Mouse (Mus musculus) T-cell, adult 2 months (primary cell): Measurements from ENCODE around the gene Psmd12.
"Not testable (repeated sequence)": the region's sequence is repeated elsewhere in the genome, so short reads cannot be mapped to it uniquely, and the experiment has no call there.

Experiments
- DNase-seq: peaks from one replicate; pipeline ENCODE4 v3.0.0; 2022; ENCODE audit warnings: low spot score

Psmd12 gene

GRCm38 (mm10) chr11:107462478-107462877, 16.8 kb upstream of the Psmd12 start:
- peak; percentile 44 for DNase-seq

- no peak for DNase-seq
Observed at GRCm38 (mm10) chr11:107463251-107463681, 16.0 kb upstream of the Psmd12 start.

DNA sequence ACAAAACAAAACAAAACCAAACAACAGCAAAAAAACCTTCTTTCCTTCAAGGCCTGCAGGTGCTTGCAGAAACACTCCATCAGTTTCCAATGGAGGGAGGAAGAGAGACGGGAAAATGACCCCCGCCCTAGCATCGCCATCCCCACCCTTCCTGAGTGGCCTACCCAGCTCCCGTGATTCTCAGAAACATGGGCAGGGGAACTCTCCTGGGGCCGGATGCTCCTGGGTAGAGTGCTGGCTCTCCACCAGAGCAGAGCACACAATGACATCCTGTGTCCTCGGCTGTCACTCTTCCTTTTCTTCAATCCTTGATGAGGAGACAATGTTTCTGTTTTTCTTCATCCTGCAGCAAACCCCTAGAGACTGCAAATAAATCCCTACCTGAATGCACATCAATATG, 15.1 kb upstream of the Psmd12 start:
- DNase-seq: peak; percentile 64

DNA sequence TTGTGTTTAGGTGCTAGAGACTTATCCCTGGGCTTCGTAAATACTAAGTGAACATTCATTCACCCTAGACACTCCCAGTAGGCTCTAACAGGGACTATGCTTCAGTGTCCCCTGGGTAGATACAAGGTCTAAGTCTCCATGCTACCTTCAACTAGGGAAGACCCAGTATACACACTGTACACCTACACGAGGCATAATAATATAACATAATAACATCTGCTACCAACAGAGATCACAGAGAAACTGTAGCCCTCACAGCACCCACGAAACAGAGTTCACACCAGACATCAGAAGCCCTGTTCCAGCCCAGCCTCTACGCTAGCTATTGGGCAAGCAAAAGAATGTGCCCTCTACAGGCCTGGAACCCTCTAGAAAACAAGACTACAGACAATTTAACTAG, 14.2 kb upstream of the Psmd12 start:
- DNase-seq: peak; percentile 47

DNA sequence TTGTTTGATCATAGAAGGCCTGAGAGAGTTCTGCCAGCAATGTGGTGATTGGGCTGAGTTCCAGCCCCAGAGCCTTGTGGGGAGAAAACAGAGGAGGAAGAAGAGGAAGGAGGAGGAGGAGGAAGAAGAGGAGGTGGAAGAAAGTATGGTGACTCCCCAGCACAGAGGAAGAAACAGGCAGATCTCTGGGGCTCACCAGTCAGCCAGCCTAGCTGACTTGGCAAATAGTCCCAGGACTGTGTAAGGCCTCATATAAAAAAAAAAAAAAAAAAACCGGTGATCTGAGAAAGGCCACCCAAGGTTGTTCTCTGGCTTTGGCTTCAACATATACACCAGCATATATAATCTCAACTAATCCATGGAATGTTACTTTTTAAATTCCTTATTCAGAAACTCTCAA, 13.3 kb upstream of the Psmd12 start:
- no peak for DNase-seq

DNA sequence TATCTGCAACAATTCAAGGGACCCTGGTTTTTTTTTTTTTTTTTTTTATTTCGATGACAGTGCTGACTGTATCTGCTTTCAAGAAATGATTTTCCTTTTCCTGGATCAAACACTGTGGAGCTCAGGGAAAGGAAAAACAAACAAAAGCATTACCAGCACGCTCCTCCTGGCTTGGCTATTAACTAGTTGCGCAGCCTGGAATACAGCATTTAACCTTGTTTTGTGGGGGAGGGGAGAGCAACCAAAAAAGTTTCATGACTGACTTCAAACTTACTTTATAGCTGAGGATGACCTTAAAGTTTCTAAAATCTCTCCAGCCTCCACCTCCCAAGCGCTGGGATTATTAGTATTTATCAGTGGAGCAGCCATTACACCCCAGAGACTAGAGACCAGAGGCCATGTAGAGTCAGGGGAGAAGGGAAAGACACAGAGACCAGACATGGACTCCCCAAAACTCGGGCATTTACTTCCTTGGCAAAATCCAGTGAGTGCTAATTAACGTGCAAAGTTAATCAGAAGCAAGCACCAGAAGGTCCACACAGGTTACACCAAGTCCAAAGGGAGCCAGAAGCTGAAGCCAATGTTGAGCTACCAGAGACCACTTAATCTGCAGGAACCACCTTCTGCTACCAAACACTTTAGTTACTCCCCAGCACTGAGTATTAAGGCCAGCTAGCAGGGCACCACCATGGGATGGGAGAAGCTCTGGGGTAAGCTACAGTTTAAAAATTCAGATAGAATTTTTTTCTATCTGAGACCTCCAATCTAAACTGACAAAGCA, 12.5 kb upstream of the Psmd12 start:
- DNase-seq: no peak

DNA sequence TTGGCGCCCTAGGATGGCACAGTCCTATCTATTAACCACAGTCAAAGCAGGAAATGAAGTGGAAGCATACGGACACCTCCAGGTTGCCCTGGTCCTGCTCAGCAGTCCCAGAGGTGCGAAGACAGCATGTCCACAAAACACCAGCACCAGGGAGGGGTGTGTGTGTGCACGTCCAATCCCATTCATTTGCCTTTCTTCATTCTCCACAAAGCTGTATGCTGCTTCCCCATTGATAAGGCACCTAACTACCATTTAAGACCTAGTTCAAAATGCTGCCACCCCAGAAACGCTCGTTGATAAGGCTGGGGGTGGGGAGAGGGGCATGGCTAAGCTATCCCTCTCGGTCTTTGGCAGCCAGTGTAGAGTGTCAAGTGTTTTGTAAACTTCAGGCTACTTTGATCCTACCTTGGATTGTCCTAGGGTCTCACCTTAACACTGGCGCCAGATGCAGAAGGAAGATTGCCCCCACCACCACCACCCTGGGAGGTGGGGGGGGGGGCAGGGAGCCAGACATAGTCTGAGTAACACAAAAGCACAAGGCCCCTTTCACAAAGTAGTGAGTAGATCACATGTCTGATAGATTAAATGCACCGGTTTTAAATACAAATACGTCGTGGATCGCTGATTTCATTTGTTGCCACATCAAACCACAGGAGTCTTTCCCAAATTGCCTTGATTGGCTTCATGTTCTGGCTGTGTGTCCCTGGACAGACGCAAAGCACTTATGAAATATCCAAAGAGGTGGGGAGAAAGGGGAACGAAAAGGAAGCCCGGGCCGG, 10.8 kb upstream of the Psmd12 start:
- DNase-seq: peak; percentile 39

DNA sequence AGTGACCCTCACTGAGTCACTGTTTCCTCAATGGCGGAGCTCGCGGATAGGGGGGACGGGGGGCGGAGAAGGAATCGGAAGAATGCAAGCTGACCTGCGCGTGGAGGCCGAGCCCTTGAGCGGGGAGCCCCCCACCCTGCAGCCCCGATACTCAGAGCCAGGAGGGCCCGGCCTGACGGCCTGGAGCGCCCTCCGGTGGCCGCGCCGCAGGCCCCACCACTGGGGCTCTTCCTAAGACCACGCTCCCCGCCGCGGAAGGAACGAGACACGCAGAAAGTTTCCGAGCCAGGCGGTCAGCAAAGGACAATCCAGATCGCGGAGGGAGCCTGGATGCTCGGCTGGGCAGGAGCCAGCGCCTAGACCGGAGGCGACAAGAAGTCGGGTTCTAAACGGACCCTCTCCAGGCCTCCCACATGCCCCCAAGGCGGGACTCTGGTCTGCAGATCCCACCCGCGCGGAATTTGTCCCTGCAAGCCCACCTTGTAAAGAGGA, 10.2 kb upstream of the Psmd12 start:
- DNase-seq: peak; percentile 75

- peak; percentile 59 for DNase-seq
Observed at GRCm38 (mm10) chr11:107469523-107470371, 9.5 kb upstream of the Psmd12 start.

DNA sequence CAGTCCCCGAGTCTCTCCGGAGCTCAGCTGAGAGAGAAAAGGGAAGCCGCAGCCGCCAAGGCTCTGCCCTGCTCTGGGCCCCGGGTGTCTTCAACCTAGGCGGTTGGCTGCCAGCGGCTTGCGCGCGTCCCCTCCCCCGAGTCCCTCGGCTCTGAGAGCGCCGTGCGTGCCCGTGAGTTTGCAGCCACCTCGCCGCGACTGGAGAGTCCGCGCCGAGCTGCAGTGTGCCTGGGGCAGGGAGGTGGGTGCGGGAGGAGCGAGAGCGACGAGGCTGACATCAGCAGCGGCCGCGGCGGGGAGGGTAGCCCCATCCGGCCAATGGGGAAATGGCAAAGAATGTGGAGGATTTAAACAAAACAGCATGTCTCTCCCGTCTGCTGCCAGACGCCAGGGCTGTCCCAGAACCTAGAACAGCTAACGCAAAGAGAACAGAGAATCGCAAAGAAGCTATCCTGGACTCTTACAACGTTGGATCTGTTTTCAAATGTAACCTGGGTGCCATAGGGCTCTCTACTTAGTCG, 8.7 kb upstream of the Psmd12 start, which contains the start of gene Pitpnc1:
Gene Pitpnc1, minus strand, starts transcription at position 179 of the 521 bp plus-strand sequence.
- DNase-seq: peak; percentile 93

- DNase-seq: peak; percentile 36
Observed at GRCm38 (mm10) chr11:107471071-107471720, 8.1 kb upstream of the Psmd12 start.

GRCm38 (mm10) chr11:107472304-107472703, 7.0 kb upstream of the Psmd12 start:
- no peak for DNase-seq

- DNase-seq: peak; percentile 75
Observed at GRCm38 (mm10) chr11:107473137-107473820, 6.0 kb upstream of the Psmd12 start.

DNA sequence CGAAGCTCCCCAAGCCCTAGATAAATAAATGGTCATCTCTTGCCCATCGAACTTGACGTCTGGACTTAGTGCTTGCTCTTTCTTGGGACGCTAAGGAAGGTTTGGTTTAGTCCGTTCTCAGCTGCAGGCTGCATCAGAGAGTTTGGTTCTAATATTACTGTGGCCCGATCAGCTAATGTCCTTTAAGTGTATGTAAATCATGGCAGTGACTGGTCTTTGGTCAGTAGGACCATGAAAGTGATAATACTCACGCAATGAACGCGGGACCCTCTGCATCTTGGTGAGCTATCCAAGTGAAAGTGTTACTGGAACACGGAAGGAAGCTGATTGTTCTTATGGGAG, 549 bp downstream of the Psmd12 start:
- DNase-seq: no peak

- no peak for DNase-seq
Observed at GRCm38 (mm10) chr11:107484341-107484740, 5.1 kb downstream of the Psmd12 start.

- DNase-seq: no peak
Observed at GRCm38 (mm10) chr11:107502801-107503200, 23.5 kb downstream of the Psmd12 start.

DNA sequence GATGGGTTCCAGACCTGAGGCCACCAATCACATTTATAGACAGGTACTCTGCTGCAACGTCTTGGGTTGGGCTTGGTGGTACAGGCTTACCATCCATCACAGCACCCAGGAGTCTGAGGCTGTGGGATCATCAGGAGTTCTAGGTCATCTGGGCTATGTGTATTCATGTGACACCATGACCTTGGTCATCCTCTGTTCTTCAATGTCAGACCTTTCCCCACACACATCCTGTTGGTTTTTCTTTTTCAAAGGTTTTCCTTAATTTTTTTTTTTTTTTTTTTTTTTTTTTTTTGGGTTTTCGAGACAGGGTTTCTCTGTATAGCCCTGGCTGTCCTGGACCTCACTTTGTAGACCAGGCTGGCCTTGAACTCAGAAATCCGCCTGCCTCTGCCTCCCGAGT, 25.1 kb downstream of the Psmd12 start:
- not testable (repeated sequence) for DNase-seq

GRCm38 (mm10) chr11:107506260-107506659, 27.0 kb downstream of the Psmd12 start:
- DNase-seq: peak; percentile 29

DNA sequence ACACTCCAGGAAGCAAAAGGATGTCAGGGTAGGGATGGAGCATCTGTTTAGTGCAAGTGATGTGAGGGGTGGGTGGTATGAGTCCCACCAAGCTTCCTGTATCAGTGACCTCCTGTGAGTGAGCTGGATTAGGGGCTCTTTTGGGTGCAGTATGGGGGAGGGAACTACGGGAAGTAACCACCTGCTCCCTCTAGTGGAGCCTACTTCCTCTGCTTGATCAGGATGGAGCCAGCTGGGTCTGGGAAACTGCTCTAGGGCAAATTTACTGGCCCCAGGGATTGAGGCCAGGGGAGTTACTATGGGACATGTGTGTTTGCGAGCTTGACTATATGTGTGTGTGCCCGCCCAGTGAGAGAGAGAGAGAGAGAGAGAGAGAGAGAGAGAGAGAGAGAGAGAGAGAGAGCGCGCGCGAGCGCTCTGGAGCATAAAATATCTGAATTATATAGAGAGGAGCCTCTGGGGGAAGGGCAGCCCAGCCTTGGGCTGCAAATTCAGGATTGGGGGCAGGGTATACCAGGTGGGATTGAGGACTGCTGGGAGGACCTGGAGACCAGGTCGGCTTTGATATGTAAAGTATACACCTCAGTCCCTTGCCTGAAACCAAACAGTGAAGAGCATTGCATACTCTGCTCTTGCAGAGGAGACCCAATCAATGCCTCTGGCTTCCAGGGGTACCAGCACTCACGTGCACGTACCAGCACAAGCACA, 30.5 kb downstream of the Psmd12 start:
- DNase-seq: no peak
